Mouse (Mus musculus) frontal cortex, postnatal 25 days (tissue): ENCODE measurements around the gene Padi4.
A peak's percentile ranks its signal among the peaks of the same experiment; 100 is the strongest.

Source experiments
- DNase-seq, 2 experiments: peaks; one replicate each; pipeline ENCODE4 v3.0.0; 2022; ENCODE audit warnings: low spot score in 2 of 2

Padi4 gene

DNA sequence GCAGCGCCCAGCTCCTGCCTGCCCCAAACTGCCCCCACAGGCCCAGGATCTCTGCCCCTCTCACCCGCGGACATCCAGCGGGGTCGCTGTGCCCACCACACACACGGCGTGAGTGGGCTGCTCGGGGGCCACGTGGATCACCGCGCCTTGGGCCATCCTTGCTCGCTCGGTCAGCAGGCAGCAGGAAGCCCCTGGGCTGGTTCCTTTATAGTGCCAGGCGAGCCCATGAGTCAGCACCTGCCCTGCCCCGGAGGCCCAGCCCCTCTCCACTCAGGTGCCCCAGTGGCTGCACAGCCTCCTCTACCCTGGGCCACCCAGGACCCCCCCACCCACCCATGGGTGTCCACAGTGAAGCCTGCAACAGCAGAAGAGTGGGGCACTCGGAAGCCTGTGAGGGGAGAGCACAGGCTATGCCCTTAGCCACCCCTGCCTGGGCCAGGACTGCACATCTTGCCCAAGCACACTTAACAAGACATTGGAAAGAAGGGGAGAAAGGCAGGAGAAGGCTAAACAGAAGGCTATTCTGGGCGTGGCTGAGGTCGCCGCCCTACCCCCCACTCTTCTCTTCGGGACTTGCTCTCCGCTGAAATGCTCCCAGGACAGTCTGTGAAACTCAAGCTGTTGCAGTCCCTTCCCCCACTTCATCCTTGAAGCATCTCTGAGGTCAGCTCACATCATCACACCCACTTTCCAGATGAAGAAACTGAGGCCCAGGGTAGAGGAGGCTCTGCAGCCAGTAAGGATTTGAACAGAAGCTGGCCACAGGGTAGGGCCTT lies at the start of gene Padi4:
Gene Padi4, minus strand, starts transcription at position 212 of the 776 bp plus-strand sequence.
- no peak for DNase-seq

DNA sequence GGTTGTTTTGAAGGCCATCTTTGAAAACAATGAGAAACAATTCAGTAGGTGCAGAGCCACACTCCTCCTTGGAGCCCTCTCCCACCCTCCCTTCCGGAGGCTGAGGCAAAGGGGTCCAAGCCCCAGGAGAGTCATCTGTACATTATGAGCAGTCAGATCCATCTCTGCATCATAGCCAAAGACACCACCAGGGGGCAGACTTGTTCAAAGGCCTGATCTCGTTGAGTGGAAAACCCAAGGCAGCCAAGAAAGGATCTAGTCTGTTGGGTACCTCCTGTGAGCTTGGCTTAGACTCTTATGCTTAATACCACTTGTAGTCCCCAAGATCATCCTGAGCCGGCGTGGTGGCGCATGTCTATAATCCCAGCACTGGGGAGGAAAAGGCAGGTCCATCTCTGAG lies 48.0 kb upstream of the Padi4 start:
- peak; percentile 54 to 58 for DNase-seq

- DNase-seq = no peak
These were observed 43.4 kb upstream of the Padi4 start for GRCm38 (mm10) chr4:140817413-140817812.

GRCm38 (mm10) chr4:140815996-140816917 lies 42.2 kb upstream of the Padi4 start:
- no peak for DNase-seq

DNA sequence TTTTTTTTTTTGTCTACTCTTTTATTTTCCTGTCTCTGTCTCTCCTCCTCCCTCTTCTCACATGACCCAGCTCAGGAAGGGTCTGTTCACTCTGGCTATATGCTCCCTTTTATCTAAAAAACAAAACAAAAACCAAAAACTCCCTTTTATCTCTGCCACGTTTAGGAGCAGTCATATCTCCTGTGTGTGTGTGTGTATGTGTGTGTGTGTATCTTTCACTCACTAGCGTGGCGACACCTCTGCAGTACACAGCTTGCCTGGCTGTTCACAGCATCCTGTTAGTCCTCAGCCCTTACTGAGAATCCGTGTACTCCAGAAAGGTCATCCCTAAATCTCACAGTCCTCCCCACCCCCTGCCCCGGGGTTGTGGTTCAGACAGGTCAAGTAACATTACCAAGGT lies 41.5 kb upstream of the Padi4 start:
- no peak for DNase-seq

DNA sequence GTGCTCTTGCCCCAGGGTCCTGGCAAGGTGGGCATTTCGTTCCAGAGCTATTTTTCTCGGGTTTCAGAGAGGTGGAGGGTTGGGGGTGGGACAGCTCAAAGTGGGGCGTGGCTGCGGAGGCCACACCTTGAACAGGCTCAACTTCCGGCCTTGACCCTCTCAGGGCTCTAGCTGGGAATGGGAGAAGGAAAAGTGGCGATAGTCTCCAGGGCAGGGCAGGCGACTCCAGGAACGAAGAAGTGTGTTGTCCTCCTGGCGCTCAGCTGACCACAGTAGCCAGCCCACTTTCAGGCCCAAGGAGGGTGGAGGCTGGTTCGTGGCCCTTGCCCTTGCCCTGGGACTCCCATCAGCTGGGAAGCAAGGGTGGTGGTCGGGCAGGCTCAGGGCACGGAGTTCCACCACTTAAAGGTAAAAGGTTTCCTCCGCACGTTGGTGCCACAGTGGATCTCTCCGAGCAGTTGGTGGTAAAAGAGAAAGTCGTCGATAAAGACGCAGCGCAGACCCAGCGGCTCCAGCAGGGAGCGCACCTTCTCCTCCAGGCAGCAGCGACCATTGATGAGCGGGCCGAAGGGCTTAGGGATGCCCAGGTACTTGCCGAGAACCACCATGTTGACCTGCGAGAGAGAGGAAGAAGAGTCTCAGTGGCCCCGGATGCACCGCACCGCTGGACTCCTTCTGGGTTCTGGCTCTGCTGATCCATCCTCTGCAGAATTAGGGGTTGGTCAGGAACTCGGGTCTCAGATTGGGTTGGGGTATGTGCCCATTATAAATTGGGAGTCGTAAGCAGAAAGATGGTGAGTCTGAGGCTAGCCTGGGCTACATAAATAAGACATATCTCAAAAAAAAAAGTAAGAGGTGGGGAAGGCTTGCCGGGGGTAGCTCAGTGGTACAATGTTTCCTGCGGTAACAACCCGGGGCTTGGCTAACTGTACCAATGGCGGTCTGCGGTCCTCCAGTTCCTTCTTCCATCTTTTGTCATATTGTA lies 40.5 kb upstream of the Padi4 start:
- no peak for DNase-seq

- no peak for DNase-seq
These were observed 39.5 kb upstream of the Padi4 start for GRCm38 (mm10) chr4:140813358-140814185.

DNA sequence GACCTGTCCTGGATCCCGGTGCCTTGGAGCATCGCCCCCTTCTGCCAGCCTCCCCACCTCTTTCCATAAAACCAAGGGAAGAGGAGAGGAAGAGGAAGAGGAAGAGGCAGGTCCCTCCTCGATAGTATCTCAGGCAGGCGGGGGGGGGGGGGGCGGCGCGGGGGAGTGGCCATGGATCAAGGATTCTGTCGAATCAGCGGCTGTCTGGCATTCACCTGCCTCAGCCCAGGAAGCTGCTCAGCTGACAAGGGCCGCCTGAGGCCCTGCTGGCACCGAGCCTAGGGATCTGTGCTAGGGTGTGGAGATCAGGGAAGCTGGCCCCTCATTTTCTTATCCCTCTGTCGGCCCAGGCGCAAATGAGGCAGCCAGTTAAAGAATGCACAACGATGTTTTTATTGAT lies 38.6 kb upstream of the Padi4 start:
- no peak for DNase-seq

- DNase-seq = no peak
These were observed 38.2 kb upstream of the Padi4 start for GRCm38 (mm10) chr4:140812191-140812590.

DNA sequence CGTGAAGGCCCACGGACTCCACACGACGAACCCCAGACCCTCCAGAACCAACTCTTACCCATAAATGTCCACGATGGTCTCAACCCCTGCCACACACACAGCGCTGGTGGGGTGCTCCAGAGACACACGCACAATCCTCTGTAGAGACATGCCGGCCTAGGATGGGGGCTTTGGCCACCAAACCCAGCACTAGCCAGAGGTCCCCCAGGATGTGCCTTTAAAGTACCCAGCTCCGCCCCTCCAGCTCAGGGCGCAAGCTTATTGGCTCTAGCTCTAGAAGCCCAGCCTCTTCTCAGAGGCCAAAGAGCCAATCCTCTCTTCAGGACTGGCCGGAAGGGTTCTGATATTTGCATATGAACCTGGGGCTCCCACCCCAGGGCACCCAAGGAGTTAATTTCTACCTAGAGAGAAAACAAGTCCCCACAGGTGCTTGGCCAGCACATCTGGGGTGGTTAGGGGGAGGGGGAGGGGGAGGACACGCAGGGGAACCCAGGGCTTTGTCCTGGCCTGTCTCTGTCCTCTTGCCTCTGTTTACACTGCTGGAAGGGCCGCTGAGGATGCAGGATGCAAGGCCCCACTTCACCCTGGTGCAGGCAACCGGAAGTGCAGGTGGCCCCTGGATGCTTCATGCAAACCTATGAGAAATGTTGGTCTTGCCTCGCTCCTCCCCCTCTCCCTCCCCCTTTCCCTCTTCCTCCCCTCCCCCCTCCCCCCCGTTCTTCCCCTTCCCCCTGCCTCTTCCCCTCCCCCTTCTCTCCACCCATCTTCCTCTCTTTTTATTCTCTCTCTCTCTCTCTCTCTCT lies 36.6 kb upstream of the Padi4 start, which contains the start of gene Padi3:
Gene Padi3, minus strand, starts transcription at position 191 of the 803 bp plus-strand sequence.
- DNase-seq = no peak

GRCm38 (mm10) chr4:140809118-140809517 lies 35.1 kb upstream of the Padi4 start:
- DNase-seq = no peak

DNA sequence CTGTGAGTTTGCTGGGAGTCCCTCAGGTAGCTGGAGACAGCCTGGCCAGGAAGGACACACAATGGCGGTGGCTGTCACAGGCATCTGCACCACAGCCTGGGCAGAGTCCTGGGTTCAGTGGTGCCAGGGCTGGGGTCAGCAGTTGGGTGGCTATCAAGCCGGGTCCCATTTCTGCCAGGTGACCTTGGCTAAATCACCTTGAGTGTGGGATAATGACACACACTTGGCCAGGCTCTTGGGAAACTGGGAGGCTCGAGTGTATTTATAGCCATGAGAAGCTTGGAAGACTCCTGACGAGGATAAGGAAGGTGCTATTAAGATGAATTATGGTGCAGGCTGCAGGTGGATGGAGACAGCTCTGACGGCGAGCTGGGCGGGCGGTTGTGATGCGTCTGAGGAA lies 30.6 kb upstream of the Padi4 start:
- no peak for DNase-seq

DNA sequence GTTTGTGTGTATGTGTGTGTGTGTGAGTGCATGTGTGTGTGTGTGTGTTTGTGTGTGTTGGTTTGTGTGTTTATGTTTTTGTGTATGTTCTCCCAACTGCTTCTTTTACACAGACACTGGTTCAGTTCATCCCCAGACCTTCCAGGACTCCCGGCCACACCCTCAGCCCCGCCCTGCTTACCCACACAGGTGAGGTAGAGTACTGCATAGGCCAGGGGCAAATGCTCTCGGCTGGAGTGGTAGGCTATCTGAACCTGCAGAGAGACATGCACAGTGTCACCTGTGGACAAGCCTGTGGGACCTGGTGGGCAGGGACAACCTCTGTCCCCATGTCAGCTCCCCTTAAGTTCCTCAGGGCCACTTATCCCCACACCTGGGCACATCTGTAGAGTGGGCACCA lies 27.3 kb upstream of the Padi4 start:
- DNase-seq = no peak

DNA sequence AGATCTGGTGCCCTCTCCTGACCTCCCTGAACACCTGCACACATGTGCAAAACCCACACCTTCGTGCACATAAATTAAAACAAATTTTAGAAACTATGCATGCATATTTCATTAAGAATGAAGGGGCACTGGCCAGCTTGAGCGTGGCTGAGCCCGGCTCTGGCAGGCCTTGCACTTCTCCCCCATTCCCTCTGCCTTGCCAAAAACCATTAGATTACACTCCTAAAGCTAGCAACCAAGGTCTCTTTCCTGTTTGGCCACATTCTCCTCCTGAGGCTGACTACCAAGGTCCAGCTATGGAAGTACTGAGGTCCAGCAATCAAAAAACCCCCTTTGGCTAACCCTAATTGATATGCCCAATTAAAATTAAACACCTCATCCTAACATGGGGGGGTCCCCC lies 22.8 kb upstream of the Padi4 start:
- DNase-seq = no peak

- DNase-seq = no peak
These were observed 20.6 kb upstream of the Padi4 start for GRCm38 (mm10) chr4:140794678-140795077.

- no peak for DNase-seq
These were observed 19.8 kb upstream of the Padi4 start for GRCm38 (mm10) chr4:140793795-140794194.

DNA sequence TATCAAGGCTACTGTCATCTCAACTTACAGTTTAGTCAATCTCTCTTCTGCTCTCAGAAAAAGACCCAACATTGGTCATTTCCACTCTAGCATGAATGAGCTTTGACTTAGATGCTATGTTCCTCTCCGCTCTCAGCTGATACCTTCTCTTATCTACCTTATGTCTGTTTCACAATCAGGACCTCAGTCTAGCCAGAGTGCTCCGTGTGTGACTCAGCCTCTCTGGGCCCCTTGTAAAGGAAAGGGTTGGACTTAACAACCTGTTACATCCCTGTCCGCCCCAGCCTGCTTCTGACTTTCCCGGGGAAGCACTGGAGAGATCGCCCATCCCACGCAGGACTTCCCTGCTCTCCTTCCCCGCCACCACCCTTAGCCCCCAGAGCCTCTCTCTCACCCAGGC lies 18.5 kb upstream of the Padi4 start:
- no peak for DNase-seq

DNA sequence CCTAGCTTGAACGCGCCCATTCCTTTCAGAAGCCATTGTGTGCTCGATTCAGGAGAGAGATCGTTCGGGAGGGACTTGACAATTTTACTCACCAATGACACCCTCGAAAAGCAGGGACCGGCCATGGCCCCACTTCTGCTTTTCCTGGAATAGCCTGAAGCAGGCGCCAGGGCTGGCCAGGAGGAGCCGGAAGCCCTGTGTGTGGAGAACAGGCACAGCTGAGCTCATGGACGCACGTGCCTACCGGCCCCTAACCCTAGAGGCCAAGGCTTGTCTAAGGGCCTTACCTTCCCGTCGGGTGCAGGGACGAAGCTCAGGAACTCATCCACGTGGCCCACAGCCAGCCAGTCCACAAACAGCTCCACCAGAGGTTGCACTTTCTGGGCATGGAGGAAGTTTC lies 17.0 kb upstream of the Padi4 start:
- DNase-seq = no peak

DNA sequence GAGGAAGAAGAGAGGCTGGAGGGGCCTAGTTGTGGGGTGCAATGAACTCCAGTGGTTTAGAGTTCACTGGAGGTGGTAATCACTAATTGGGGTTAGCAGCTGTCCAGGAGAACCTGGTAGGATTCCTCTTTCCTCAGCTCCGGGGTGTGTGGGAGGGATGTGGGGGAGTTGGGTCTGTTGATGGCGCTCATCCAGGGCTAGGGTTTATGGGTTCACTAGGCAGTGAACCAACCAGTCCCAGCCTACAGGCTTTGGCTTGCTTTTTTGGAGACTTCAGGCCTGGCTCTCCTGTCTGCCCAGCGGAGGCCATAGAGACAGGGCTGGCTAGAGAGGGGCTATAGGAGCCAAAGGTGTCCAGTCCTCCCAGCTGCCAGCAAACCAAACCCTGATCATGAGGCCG lies 15.9 kb upstream of the Padi4 start:
- no peak for DNase-seq

GRCm38 (mm10) chr4:140788983-140789382 lies 14.9 kb upstream of the Padi4 start:
- DNase-seq = peak; percentile 27 to 30
